Mouse (Mus musculus): ENCODE results near the gene Psmd12.

GRCm38 (mm10) chr11:107540339-107540738 lies 61.1 kb downstream of the Psmd12 start:
- TF ChIP-seq CTCF (IDR thresholded peaks at IDR 0.05; ENCODE audit: low read depth) (no peak), EP300 (IDR thresholded peaks at IDR 0.05; ENCODE audit: low read depth) (no peak)
